Mouse (Mus musculus): ENCODE measurements around the gene Pigl.

DNA sequence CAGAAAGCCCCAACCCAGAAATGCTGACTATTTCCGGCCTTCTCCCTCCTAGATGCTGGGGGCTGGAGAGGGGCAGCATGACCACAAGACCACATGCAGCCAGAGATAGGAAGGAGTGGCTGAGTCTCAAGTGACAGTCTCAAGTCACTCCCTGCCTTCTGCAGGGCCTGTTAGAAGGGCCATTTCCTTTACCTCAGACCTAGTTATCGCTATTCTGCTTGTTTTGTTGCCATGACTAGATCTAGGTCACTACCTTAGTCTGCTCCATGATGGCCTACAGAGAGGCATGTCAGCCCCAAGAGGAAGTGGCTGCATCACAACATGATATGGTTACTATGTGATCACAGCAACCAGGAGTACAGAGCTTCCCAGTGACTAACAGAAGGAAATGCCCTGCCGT lies 8.3 kb downstream of the Pigl start:
- no peak for TF ChIP-seq E2F4 (IDR thresholded peaks at IDR 0.05; ENCODE audit: insufficient read depth)
- no peak for TF ChIP-seq POLR2A (IDR thresholded peaks at IDR 0.05; ENCODE audit: insufficient read length, low read depth)
- TF ChIP-seq TCF12 (IDR thresholded peaks at IDR 0.05; ENCODE audit: insufficient read depth, poor library complexity, severe bottlenecking), result no peak
- no peak for TF ChIP-seq USF1 (IDR thresholded peaks at IDR 0.05; ENCODE audit: low read depth)
- no peak for TF ChIP-seq MYOD1 (IDR thresholded peaks at IDR 0.05; ENCODE audit: control insufficient read depth in 1 of 3, insufficient read length in 2 of 3, low read depth in 2 of 3)
- no peak for TF ChIP-seq REST (IDR thresholded peaks at IDR 0.05; ENCODE audit: insufficient read depth, insufficient read length)
- TF ChIP-seq MAX (IDR thresholded peaks at IDR 0.05; ENCODE audit: low read depth), result no peak
- TF ChIP-seq SRF (IDR thresholded peaks at IDR 0.05; ENCODE audit: control insufficient read depth, insufficient read length, low read depth), result no peak
- TF ChIP-seq CEBPB (IDR thresholded peaks at IDR 0.05; ENCODE audit: insufficient read depth, poor library complexity, severe bottlenecking), result no peak
- TF ChIP-seq POLR2AphosphoS2 (IDR thresholded peaks at IDR 0.05; ENCODE audit: insufficient read length, low read depth), result no peak
- TF ChIP-seq MYOG (IDR thresholded peaks at IDR 0.05; ENCODE audit: control insufficient read depth in 1 of 3, insufficient read depth in 1 of 3, insufficient read length in 2 of 3, low read depth in 2 of 3), result no peak

Measured in myocyte (in vitro differentiated cells).